Mouse (Mus musculus): ENCODE results near the gene Pla2g3. TPM values are rescaled to one million over a fixed set of nuclear protein-coding genes. Genes with fewer than 3 reads are reported as not detected.

Gene Pla2g3
- polyA plus RNA-seq, 1 experiment from 2014 or later: 0.38 TPM

DNA sequence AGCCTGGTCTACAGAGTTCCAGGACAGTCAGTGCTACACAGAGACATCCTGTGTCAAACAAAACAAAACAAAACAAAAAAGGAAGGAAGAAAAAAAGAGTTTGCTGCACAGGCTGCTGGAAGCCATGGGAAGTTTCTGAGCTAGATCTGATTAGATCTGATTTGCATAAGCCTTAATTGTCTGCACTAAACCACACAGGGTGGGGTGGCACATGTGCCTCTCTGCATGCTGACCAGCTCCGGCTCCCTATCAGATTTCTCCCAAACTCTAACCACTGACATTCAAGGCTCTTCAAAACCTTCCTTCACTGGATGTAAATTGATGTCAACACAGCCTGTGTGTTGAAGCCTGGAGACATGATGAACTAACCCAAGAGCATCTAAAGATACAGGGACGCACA is 59.0 kb downstream of the Pla2g3 start:
- H3K27ac ChIP-seq (ENCODE audit: low read length): no peak overlapping the region
- WGBS: 83% methylated on average over 2 of the region's 2 CpGs
- ATAC-seq (ENCODE audit: low read depth): no peak

DNA sequence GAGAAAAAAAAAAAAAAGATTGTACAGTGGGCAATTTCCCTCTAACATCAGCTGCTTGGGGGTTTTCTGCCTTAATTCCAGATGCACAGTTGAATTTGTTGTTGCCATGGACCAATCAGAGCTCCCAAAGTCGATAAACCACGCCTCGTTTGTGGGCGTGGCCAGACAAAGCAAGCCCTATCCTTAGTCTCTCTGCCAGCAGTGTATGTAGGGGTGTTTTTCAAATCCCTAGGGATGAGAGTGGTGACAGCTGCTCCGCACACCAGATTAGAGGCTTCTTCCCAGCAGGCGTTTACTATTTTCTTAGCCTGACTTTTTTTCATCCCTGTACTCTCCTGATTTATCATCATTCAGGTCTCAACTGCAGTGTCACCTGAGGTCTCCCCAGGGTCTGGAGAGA is 59.9 kb downstream of the Pla2g3 start:
- Histone ChIP-seq H3K4me2 (ENCODE audit: low read depth, low read length) (no peak overlapping the region), H3K27ac (ENCODE audit: low read length) (no peak overlapping the region), H3K9me3 (ENCODE audit: control insufficient read depth, low read length) (peaks cover 4% of the 10 kb centered on the region), H3K27me3 (ENCODE audit: control insufficient read depth, insufficient read depth, low read depth, low read length) (no peaks in the 10 kb centered on the region), H3K4me1 (replicated peaks; ENCODE audit: control insufficient read depth, insufficient read depth, low read length) (peaks cover 13% of the 10 kb centered on the region), H3K36me3 (ENCODE audit: control insufficient read depth, insufficient read depth, low read length) (no peaks in the 10 kb centered on the region), H3K4me3 (ENCODE audit: low read length) (no peak overlapping the region), H3K9ac (ENCODE audit: low read length) (no peak overlapping the region)
- ATAC-seq (ENCODE audit: low read depth): peak; percentile 56; the same call in 1 of the 2 replicates
- WGBS: 41% methylated on average over 6 of the region's 6 CpGs

More for the DNA sequence above, 59.0 kb downstream of the Pla2g3 start:
- H3K9ac ChIP-seq (ENCODE audit: low read length): no peak overlapping the region
- no peak overlapping the region for H3K4me2 ChIP-seq (ENCODE audit: low read depth, low read length)
- H3K9me3 ChIP-seq (ENCODE audit: control insufficient read depth, low read length): peaks cover 4% of the 10 kb centered on the region
- no peaks in the 10 kb centered on the region for H3K27me3 ChIP-seq (ENCODE audit: control insufficient read depth, insufficient read depth, low read depth, low read length)
- no peaks in the 10 kb centered on the region for H3K36me3 ChIP-seq (ENCODE audit: control insufficient read depth, insufficient read depth, low read length)
- H3K4me1 ChIP-seq (replicated peaks; ENCODE audit: control insufficient read depth, insufficient read depth, low read length): peaks cover 13% of the 10 kb centered on the region
- H3K4me3 ChIP-seq (ENCODE audit: low read length): no peak overlapping the region

DNA sequence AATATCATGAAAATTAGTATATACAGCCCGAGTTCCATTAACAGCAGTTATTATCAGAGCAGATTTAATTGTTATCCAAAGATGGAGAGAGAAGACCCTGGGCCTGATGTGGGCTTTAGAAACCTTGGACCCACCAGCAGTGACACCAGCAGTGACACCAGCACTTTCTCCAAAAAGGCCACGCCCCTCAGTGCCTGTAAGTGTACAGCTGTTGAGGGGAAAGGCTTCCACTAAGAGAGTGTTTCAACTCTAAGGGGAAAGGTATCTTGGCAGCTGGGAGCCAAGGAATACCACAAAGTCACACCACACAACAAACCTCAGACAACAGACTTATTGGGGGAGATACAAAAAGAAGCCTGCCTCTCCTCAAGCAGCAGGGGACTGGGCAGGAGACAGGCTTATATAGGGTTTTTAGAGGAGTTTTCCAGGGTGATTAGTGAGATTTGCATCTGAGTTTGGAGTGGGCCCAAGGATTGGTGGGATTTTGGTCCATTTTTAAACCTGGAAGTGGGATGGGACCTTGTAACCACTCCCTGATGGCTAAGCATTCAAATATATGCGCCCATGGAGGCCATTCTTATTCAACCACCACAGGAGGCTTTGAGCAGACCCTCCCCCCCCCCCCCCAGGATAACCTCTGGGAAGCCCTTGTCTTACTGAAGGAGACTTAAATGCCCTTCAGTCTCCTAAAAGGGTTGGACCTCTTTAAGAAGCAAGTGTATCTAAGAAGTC is 60.6 kb downstream of the Pla2g3 start:
- H3K27me3 ChIP-seq (ENCODE audit: control insufficient read depth, insufficient read depth, low read depth, low read length): no peaks in the 10 kb centered on the region
- H3K4me2 ChIP-seq (ENCODE audit: low read depth, low read length): no peak overlapping the region
- no peak for ATAC-seq (ENCODE audit: low read depth)
- H3K4me3 ChIP-seq (ENCODE audit: low read length): no peak overlapping the region
- 77% methylated on average over 3 of the region's 3 CpGs for WGBS
- H3K36me3 ChIP-seq (ENCODE audit: control insufficient read depth, insufficient read depth, low read length): no peaks in the 10 kb centered on the region
- peaks cover 4% of the 10 kb centered on the region for H3K9me3 ChIP-seq (ENCODE audit: control insufficient read depth, low read length)
- H3K9ac ChIP-seq (ENCODE audit: low read length): no peak overlapping the region
- no peak overlapping the region for H3K27ac ChIP-seq (ENCODE audit: low read length)
- H3K4me1 ChIP-seq (replicated peaks; ENCODE audit: control insufficient read depth, insufficient read depth, low read length): peaks cover 13% of the 10 kb centered on the region

Other genes with a start within 250 kb of the Pla2g3 start
- gene Drg1, start 221.9 kb upstream of the Pla2g3 start, polyA plus RNA-seq (2015; fragmentation: Nextera tagmentation; extraction: Ambion mirVana): 232 TPM in 2 replicates
- 41.2 and 41.4 TPM in 2 replicates for gene Patz1, start 199.4 kb upstream of the Pla2g3 start, polyA plus RNA-seq (2015; fragmentation: Nextera tagmentation; extraction: Ambion mirVana)
- 11.8 and 12.0 TPM in 2 replicates for gene Pik3ip1, start 157.9 kb upstream of the Pla2g3 start, polyA plus RNA-seq (2015; fragmentation: Nextera tagmentation; extraction: Ambion mirVana)
- gene Limk2, start 79.1 kb upstream of the Pla2g3 start, polyA plus RNA-seq (2015; fragmentation: Nextera tagmentation; extraction: Ambion mirVana): 53.1 and 54.5 TPM in 2 replicates
- gene Rnf185, start 35.9 kb upstream of the Pla2g3 start, polyA plus RNA-seq (2015; fragmentation: Nextera tagmentation; extraction: Ambion mirVana): 31.2 and 32.8 TPM in 2 replicates
- gene Inpp5j, start 16.5 kb downstream of the Pla2g3 start, polyA plus RNA-seq (2015; fragmentation: Nextera tagmentation; extraction: Ambion mirVana): 1.6 and 1.7 TPM in 2 replicates
- gene Selenom, start 26.4 kb downstream of the Pla2g3 start, polyA plus RNA-seq (2015; fragmentation: Nextera tagmentation; extraction: Ambion mirVana): 110 and 116 TPM in 2 replicates
- gene Smtn, start 52.3 kb downstream of the Pla2g3 start, polyA plus RNA-seq (2015; fragmentation: Nextera tagmentation; extraction: Ambion mirVana): 110 and 121 TPM in 2 replicates
- 26.5 and 27.0 TPM in 2 replicates for gene Morc2a, start 160.9 kb downstream of the Pla2g3 start, polyA plus RNA-seq (2015; fragmentation: Nextera tagmentation; extraction: Ambion mirVana)